Mouse (Mus musculus) lung, adult 18-20 months (tissue): ENCODE results near the gene 1810055G02Rik.
A peak's percentile ranks its signal among the peaks of the same experiment; 100 is the strongest.

Experiments used
- DNase-seq, 2 experiments: peaks; one replicate each; pipeline ENCODE4 v3.0.0; 2022; ENCODE audit warnings: mixed read lengths in 2 of 2

1810055G02Rik gene

DNA sequence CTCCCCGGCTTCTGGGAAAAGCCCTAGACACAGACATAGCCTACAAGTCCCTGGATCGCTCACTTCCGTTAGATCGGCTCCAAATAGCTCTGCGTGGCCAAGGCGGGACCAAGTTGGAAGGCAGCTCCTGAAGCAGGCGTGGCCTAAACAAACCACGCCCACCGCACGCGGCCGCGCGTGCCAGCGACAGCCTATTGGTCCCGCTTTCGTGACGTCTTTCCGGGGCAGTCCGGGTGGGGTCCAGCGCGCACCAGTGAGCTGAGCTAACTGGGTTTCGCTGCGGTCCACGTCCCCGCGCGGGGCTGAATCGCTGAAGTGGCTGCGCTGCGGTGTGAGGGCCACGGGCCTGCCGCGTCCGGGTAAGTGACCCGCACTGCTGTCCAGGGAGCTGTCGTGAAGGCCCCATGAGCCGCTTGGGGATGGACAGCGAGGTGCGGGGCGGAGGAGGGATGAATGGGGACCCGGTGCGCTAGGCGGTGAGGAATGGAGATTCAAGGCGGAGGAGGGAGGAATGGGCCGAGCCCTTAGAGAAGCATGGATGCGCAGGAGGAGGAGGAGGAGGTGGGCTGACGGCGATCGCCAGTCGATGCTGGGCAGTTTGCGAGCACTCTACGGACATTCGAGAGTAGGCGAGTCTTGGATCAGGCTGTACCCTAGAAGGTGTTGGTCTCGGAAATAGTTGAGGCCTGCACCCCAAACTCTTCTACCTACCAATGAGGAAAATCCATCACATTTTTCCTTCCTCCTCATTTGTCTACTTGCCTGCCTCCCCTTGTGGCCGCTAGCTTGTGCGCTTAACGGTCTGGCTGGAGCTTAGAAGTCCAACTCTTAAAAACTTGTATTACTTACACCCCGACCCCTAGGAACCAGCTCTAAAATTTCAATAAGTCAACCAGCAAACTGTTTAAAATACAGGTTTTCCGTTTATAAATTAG is at the start of gene 1810055G02Rik:
Gene 1810055G02Rik, plus strand, starts transcription at position 216 of the 935 bp plus-strand sequence.
- peak; percentile 98 to 99 for DNase-seq

DNA sequence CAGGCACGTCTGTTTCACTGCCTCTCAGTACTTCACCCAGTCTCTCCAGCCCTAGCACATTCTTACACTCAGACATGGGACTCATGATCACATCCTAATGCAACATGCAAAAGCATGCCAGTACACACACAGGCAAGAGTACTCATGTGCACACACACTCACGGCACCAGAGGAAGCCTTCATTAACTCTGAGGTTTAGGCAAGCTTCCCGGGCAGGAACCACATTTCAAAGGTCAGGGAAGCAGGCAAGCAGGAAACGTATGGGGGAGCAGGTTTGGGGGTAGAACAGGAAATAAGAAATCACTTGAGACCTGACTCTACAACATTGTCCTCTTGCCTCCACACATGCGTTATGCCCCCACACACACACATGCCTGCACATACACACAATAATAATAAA is 42.6 kb upstream of the 1810055G02Rik start:
- DNase-seq: peak in 1 of 2 experiments; percentile 51

DNA sequence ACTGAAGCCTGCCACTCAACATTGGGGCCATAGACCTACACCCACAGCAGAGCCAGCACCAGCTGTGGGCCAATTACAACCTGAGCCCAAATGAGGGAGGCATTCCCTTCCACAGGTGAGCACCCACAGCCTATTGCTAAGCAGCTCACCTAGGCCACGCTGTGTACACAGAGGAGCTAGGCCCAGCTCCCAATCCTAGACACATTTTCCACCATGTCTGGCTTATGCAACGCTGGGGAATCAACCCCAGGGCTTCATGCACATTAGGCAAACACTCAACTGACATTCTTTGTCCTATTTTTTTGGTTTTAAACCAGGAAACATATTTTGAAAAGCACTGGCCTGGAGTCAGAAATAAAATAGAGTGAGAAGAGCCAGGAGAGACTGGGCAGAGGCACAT is 41.5 kb upstream of the 1810055G02Rik start:
- DNase-seq: peak in 1 of 2 experiments; percentile 33

DNA sequence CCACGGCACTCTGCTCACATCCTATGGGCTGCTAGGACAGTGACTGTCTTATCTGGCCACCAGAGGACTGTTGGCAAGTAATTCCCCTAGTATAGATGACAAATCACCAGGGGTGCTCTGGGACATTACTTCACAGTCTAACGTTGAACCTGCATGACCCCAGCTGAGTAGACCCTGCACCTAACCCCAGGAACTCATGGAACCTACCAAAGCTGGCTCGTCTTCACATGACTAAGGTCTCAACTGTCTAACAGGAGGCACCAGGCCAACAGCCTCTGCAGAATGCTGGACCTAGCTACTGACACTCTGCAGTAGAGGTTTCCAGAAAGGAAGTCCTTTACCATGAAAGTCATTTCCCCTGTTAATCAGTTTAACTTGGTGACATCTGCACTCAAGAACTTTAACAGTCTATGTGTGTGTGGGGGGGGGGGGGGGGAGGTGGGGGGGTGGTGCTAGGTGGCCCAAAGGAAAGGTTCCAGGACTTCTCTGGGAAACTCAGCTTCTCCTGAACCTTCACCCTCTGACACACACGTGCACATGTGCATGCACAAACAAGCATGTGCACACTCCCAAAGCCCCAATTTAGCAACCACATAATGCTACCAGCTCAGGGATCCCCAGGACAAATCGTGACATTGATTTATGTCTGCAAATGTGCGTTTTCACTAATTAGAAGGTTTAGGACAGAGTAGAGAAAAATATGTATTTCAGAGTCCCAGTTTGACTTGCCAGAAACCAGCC is 40.8 kb upstream of the 1810055G02Rik start:
- no peak for DNase-seq

DNA sequence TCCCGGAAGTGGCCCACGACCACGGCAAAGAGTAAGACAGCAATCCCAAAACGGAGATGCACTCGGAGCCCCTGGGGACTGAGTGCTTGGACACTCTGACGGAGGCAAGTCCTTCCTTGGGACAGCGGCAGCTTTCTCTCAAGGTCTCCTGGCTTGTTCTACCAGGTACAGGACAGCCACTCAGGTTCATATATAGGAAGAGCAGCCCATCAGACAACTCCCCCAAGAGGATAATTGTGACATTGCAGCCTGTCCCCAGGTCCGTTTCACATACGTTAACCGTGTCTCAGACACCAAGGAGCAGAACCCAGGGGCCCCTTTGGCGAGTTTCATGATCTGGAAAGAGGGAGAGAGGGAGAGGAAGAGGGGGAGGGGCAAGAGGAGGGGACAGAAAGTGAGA is 40.1 kb upstream of the 1810055G02Rik start:
- no peak for DNase-seq

DNA sequence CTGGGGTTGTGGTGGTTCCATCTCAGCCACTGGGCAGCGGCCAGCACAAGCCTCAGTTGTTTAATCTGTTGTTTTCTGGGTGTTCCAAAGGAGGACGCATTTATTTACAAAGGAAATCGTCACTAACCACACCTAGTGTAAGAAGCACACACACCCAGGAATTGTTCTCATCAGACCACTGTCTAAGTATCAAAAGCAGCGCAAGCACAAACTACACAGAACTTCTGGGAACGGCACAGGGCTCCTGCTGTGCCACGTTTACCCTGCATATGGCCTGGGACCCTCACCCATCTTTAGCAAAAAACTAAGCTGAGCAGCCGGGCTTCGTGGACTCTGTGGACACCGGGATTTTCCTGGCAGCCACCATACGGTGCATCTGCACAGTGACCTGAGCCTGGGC is 39.5 kb upstream of the 1810055G02Rik start:
- peak in 1 of 2 experiments; percentile 53 for DNase-seq

DNA sequence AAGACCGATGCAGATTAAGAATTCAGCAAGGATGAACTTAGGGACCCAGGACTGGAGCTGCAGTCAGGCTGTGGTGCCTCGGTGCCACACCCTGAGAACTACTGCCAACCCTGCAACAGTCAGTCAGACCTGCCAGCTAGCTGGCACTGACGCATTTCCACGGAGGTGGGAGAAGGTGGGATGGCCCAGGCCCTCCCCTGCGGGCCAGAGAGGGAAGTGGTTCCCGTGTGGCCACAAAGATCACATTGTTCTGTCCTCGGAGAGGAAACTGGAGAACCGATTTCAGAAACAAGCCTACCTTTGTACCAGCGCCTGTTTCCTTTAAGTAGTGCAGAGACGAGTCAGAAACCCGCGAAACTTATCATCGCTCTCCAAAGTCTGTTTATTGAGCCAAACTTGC is 39.0 kb upstream of the 1810055G02Rik start:
- peak; percentile 81 to 92 for DNase-seq

DNA sequence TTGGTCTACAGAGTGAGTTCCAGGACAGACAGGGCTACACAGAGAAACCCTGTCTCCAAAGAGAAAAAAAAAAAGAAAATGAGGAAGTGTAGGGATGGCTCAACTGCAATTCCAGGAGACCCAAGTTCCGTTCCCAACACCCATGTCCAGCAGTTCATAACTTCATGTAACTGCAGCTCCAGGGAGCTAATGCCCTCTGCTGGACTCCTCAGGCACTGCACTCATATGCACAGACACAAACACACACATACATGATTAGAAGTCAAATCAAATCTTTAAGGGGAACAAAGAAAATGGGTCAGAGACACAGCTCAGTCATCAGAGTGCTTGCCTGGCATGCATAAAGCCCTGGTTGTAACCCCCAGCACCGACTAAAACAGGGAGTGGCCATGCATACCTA is 34.9 kb upstream of the 1810055G02Rik start:
- no peak for DNase-seq

DNA sequence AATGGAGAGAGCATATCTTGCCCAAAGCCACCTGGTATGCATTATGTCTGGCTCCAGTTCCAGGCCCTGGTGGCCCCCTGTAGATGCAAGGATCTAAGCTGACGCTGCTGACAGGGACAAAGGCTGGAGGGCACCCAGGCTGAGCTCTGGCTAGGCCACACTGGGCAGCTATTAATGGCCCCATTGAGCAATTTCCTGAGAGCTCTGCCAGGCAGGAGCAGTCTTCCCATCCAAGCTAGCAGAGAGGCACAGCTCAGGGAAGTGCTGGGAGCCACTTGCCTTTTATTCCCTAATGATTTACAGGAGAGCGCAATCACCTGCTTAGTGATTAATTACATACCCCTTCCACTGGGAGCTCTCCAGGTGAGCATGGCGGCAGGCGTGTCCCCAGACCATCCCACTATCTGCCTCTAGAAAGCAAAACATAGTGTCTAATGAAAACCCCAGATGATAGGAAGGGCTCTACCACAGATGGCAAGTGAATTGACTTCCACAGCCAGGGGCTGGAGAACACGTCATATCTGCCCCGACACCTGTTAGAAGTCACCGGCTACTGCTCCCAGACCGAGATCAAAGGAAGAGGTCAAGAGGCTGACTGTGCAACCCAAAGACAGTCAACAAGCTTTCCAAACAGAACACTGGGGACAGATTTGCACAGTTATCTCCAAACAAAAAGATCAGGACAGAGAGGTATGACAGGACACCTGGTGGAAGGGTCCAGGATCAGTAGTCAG is 33.8 kb upstream of the 1810055G02Rik start:
- DNase-seq: peak; percentile 70 to 82

DNA sequence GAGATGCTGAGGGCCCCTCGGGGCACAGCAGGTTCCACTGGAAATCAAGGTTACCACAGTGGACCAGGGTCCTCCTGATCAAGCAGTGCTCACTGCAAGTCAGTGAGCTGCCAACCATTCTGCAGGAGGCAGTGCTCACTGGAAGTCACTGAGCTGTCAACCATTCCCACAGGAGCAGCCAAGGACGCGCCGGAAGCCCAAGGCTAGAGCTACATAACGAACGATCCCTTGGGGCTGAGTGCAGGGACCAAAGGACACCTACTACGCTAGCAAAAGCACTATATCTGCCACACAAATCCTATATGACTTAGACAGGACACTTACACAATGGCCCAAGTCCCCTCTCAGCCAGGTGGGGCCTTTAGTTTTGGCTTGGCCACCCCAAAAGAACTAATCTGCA is 27.4 kb upstream of the 1810055G02Rik start:
- no peak for DNase-seq

DNA sequence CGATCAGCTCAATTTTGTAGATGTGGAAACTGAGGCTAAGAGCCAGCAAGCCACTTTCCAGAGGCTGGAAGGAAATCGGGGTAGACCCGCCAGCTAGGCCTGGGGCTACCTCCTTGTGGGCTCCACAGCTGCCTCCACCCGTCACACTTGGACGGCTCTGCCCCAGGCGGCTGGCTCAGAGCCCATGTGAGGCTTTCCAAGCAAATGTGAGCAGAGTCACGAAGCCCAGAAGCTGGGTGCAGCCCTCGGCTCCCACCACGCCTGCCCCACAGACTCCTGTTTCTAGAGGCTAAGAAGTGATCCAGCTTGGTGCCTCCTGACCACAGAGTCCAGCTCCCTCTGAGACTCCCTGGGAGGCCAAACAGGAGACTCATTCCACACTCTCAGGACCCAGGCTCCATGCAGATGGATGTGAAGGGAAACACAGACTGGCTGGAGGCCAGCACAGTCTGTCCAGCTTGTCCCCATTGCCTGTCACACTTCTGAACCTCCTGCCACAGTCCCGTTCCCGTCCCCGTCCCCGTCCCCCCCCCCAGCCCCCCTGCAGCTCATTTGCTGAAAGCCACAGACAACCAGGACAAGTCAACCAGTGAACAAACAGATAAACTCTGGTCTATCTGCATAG is 26.7 kb upstream of the 1810055G02Rik start:
- peak; percentile 82 to 87 for DNase-seq

DNA sequence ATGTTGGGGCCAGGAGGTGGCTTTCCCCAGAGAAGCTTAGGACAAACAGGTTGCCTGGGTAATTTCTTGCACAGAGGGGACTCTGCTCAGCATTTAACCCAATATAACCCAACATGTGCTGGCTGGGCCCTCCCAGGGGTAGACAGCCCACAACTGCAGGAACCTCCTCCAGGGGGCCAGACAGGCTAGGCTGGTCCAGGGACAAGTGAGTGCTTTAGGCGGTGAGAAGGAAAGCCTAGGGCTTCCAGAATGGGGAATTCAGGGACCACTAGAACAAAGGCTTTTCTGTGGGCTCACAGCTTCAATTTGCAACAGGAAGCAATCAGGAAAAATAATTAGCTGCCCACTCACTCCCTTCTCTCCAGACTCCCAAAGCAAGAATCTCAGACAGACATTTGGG is 23.7 kb upstream of the 1810055G02Rik start:
- DNase-seq: no peak

DNA sequence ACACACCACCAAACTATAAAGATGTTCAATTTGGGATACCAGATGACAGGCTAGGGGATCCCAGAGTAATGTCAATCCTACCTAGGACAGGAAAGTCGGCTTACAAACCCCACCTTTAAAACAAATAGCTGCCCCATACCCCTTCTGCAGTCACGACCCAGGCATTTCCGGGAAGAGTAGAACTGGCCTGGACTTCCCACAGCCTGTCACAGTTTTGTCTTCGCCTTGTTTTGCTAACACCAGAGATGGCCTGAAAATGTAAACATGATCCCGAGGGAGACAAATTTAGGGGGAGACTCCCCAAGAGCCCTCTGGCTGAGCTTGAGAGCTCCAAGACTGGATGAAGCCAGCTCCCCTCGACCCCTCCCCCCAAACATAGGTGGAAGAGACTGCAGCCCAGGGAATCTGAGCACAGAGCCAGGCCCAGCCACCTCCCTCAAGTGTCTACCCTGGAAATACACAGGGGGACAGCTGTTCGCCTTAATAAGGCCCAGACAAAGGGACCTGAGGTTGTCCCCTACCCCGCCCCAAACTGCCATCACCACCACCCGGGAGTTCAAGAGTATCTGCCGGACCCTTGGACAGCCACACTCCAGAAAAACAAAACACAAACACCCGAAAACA is 23.0 kb upstream of the 1810055G02Rik start:
- no peak for DNase-seq

DNA sequence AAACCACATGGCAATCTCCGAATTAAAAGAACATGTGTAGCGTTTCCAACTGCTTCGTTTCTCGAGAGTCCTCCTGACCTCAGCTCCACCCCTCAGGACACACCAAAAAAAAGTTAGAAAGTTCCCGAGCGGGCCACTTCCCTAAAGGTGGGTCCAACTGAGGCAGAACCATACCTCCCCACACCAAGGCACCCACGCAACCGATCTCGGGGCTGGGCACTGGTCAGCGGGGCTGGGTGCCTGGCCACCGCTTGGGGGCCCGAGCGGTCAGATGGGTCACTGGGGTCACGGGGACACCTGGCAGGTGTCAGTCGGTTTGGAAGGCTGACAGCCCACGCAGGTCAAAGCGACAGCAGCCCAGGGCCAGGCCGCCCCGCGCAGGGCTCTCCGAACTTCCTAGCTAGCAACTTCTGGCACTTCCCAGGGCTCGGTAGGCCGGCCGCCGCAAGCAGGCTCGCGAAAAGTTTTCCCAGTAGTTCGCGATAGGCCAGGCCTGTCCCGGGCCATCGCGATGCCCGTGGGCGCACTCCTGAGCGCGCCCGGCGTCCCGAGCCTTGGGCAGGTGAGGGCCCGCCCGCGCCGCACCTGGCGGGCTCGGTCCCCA is 22.4 kb upstream of the 1810055G02Rik start:
- peak in 1 of 2 experiments; percentile 33 for DNase-seq

DNA sequence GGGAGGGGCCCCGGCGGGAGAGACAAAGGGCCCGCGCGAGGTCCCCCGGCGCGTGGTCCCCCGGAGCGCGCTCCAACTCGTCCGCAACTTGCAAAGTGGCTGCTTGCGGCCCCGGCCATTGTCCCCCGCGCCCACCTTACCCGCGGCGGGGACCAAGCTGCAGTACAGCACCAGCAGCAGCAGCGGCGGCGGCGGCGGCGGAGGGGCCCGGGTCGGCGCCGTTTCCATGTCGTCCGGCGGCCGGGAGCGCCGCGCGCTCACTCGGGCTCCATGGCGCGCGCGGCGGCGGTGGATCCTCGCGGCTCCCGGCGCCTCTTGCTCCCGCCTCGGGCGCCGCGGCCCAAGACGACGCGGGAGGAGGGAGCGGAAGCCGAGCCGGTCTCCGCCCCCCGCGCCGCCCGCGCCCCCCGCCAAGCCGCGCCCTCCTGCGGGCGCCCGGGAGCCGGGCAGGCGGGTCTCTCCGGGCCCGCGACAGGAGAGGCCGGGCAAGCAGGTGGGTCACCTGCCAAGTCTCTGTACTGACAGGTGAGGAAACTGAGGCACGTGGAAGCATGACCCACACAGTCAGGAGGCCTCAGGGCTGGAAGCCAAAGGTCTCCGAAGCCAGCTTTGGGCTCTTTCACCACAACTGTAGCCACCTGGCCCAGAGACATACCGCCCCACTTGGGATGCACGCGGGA is 21.7 kb upstream of the 1810055G02Rik start, which contains the start of gene Lrp5:
Gene Lrp5, minus strand, starts transcription at position 350 of the 680 bp plus-strand sequence.
- DNase-seq: peak; percentile 68 to 74

DNA sequence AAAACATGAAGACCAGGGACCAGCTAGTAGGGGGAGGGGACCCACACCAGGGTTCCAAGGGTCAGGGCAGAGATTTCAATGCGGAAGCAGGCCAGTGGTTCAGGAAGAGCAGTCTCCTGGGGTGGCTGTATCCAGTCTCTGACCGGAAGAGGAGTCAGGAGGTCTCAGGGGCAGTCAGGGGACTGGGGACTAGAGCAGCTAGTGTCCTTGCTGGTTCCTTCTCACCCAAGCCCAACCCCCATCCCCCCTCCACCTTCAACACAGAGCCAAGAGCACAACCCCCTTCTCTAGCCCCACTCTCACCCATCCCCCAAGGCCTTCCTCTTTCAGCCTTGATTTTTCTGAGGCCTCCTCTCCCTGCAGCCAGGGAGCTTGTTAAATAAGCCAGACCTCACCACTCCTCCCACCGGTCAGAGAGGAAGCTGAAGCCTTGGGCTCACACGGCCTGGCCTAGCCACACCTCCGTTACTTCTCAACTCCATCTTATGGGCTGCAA is 20.4 kb upstream of the 1810055G02Rik start:
- DNase-seq: no peak

DNA sequence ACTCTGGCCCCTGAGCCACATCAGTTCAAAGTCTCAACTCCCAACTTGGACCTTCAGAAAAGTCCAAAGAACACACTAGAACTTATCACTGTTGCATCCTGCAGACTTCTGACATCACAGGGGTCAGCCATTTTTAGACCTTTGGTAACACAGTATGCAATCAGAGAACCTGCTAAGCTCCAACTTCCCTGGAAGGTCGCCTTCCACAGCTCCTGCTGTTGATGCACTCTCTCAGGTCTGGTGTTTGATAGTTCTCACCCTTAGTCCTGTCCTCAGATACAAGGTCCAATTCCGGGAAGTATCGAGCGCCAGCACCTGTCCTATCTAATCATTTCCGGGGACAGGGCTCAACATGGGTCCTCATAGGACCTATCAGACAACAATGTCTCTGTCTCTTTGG is 16.8 kb upstream of the 1810055G02Rik start:
- DNase-seq: no peak

DNA sequence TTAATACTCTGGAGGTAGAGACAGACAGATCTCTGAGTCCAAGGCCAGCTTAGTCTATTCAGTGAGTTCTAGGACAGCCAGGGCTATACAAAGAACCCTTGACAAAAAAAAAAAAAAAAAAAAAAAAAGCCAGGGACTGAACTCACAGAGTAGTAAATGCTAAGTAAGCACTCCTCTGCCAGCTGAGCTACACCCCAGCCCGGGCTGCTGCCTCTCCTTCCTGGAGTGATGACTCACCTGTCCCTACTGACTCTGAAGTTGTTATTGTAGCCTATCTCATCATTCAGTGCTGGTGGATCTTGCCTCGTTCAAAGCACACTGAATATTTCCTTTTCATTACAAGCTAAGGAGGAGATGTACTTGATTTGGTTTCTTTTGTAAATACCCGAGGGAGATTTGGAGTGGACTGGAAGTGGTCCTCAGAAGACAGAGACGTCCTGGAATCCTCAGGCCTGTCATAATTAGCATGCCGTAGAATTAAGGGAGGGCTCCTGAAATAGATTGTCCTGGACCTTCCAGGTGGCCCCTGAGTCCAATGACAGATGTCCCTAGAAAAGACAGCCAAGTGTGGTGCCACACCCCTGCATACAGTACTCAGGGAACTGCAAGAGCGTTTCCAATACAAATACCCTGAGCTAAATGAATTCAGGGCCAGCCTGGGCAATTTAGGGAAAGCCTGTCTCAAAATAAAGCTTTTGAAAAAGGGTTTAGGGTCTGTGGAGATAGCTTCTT is 15.5 kb upstream of the 1810055G02Rik start:
- no peak for DNase-seq

DNA sequence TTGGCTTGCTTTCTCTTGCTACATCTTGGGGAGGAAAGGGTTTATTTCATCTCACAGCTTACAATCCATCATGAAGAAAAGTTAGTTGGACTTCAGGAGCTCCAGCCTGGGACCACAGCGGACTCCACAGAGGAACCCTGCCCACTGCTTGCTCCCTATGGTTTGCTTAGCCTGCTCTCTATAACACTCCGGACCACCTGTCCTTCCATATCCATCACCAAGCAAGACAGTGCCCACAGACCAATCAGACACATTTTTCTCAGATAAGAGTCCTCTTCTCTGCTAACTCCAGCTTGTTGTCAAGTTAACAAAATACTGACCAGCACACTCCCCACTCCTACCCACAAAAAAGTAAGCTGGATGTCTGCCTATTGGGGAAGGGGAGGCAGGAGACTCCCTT is 13.6 kb upstream of the 1810055G02Rik start:
- DNase-seq: no peak

DNA sequence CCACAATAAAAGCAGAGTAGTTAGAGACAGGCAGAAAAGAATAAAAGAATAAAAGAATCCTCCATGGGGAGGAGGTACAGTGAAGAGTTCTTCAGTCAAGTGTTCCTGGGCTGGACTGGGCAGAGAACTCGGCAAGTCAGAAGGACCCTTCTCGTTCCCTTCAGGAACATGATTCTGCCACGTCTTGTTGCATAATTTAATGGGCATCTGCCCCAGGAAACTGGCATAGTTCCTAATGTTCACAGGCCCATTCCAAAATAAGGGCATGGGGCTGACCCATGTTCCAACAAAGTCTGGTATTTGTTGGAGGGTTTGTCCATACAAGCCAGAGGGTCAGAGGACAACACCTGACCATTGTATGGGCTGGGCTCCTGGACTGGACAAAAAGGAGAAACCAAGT is 13.1 kb upstream of the 1810055G02Rik start:
- peak; percentile 39 to 59 for DNase-seq
